Mouse (Mus musculus) heart, postnatal 10 days (tissue): ENCODE data around the gene Gm20388. TPM values are rescaled to one million over a fixed set of nuclear protein-coding genes. Genes with fewer than 3 reads are reported as not detected.

Source experiments
- DNase-seq, 2 experiments: peaks; one replicate each; pipeline ENCODE4 v3.0.0; 2021
- intact Hi-C: fragments of 180-260 bp; cut with DNase I; formaldehyde crosslinking; loops from one replicate; pipeline ENCODE4 v1.15.1; 2025
- total RNA-seq, 2 experiments: library from RNA; stranded (reverse); gene quantifications; 2 replicates each; pipeline ENCODE4 v1.2.3; 2021

Gm20388 gene
- total RNA-seq, 2 experiments from 2014 or later: 2.0 to 2.2 TPM

DNA sequence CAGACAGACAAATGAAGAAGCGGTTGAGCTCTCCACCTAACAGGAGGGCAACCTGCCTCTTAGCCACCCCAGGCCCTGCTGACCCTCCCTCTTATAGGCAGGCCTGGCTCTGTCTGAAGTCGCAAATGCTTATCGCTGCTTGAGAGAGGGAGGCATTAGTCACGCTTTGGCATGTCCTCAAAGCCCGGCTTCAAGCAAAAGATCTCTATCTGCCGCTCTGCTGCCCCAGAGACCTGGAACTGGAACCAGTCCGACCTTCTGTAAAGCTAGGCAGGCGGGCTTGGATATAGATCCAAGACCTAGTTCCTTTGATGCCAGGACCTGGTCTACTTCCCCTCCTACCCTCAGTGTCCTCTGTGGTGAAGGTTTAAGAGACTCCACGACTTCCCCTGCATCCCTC, 161.6 kb downstream of the Gm20388 start:
- no peak for DNase-seq
- intact Hi-C loops: loop anchor here (1.0 to 5.0 kb wide), 3 partner anchors 90 to 290 kb away; no protein-coding TSS in a partner anchor

DNA sequence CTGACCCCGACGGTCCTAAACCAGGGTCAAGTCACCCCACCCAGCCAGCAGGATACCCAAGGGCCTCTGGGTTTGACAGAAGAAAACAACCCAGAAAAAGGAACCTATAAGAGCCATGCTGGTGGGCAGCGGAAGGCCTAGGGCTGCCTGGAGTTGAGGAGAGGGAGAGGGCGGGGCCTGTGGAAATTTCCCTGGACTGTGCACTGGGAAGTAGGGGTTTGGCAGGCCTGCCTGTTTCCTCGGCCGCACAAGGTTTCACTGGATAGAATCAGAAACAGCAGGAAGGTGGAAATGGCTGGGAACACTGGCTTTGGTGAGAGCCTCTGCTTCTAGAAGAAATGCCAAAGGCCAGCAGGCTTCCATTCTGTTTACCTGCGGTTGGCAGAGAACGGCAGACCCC, 162.2 kb downstream of the Gm20388 start:
- DNase-seq: peak; percentile 38 to 46
- intact Hi-C loops: loop anchor here (1.0 to 5.0 kb wide), 3 partner anchors 91 to 291 kb away; no protein-coding TSS in a partner anchor

DNA sequence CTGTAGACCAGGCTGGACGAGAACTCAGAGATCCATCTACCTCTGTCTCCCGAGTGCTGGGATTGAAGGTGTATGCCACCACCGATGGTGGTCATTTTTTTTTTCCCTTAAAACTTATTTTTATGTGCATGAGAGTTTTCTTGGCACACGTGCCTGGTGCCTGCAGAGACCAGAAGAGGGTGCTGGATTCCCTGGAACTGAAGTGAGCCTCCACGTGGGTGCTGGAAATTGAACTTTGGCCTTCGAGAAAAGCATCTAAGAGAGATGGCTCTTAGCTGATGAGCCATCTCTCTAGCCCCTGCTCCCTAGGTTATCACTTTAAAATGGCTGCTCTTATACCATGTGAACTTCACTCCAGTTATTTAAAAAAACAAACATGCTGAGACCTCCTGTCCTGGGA, 163.9 kb downstream of the Gm20388 start:
- no peak for DNase-seq
- intact Hi-C loops: loop anchor here (5.0 kb wide), 2 partner anchors 92 to 292 kb away; no protein-coding TSS in a partner anchor

DNA sequence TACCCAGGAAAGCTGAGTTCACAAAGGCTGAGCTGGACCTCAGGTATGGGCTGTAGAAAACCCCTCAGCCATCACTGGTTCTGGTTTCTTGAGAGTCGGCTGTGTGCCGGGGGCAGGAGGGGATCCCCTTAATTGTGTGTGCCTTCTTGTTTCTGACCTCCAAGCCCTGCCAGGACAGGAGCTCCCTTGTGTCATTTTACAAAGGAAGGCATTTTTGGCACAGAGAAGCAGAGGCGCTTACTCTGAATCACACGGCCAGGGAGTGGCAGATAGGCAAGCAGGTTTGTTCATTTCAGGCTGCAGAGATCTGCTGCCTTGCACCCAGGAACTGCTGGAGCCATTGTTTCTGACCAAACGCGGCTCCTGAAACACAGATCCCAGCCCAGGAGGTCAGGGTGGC, 164.7 kb downstream of the Gm20388 start:
- DNase-seq: no peak
- intact Hi-C loops: no loop called here

DNA sequence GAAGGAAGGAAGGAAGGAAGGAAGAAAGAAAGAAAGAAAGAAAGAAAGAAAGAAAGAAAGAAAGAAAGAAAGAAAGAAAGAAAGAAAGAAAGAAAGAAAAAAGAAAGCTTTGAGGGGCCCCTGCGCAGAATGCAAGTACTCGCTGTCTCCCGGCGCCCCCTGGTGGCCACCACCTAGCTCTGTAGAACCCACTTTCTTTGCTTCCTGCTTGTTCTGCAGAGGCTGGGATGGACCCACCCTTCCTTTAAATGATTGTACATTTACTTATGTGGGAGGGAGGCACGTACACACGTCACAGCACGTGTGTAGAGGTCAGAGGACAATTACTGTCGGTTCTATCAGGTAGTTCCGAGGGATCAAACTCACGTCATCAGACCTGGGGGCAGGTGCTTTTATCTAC, 167.4 kb downstream of the Gm20388 start:
- DNase-seq: peak; percentile 77 to 87
- intact Hi-C loops: loop anchor here (1.0 kb wide), 1 partner anchor 134 kb away; no protein-coding TSS in a partner anchor

DNA sequence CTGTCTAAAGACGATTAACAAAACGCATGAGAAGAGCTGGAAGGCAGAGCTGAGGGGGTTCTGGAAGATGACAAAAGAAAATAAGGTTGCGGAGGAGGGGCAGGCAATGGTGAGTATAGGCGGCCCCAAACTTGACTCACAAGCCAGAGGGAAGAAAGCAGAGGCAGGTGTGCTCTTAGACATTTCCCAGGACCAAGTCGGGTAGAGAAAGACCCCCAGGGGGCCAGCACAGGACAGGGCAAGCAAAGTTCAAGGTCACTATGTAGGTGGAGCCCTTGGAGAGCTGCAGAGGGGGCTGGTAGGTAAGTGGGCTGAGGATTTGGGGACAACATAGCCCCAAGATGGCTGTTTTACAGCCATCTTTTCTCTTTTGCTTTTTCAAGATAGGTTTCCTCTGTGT, 168.7 kb downstream of the Gm20388 start:
- intact Hi-C loops: no loop called here
- no peak for DNase-seq

DNA sequence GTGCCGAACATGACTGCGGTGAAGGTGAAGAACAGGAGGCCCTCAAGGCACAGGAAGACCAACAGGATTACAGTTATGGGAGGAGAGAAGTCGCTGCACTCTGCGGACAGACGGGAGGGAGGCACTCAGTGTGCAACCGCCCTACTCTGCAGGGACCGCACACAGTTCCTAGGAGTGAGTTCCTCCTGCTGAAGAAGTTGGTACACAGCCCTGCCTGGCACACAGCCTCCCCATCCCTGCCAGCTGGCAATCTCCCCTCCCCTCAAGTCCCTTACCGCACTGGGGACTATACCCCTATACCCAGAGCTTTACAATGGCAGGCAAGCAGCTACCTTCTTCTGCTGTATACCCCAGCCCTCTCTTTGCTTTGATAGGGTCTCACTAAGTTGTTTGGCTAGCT, 172.6 kb downstream of the Gm20388 start:
- no peak for DNase-seq
- intact Hi-C loops: no loop called here

DNA sequence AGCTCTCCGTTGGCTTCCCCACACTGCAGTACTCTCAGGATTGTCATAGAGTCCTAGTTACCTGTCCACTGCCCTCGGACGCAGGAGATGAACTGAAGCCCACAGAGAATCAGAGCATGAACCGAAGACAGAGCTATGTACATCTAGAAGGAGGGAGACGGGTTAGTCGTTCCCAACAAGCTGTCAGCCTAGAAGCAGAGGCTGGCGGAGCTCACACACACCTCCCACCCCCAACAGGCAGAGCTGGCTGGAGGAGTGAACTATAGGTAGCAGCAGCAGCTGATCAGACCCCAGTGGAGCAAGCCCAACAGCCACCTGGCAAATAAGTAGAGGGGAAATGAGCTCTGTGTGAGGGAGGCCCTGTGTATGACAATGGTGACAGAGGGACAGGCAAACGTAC, 174.1 kb downstream of the Gm20388 start:
- intact Hi-C loops: no loop called here

DNA sequence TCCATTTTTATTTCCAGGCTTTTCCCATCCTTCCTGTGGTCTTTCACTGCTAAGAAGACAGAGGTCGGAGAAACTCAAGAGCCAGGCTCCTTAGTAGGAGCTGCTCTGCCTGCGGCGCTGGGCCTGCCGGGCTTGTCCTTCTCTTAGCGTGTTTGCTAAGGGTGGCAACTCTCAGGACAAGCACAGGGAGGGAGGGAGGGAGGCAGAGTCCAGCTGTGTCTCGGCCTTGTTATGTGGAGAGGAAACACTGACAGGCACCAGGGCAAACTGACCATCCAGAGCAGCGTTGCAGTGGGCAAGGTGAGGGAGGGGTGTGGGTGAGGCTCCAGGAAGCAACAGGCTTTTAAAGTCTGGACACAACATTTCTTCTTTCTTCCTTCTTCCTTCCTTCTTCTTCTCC, 178.9 kb downstream of the Gm20388 start:
- intact Hi-C loops: no loop called here
- DNase-seq: no peak

More for the DNA sequence above, 174.1 kb downstream of the Gm20388 start:
- no peak for DNase-seq

DNA sequence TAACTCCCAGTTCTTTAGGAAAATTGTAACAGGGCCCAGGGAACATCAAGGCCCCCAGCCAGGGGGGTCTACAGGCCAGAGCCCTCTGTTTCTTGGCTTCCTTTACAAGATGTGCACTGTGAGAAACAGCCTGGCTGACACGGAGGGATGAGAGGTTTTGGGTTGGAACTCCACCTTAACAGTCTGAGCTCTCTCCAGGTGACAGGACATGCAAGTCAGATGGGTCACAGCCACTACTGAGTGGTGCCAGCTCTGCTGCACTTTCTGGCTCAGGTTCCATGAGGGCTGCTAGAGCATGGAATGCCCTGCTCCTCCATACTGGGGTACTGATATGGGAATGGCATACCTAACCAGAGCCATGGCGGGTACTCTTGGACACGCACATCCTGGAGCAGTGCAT, 180.4 kb downstream of the Gm20388 start:
- intact Hi-C loops: no loop called here
- DNase-seq: no peak

DNA sequence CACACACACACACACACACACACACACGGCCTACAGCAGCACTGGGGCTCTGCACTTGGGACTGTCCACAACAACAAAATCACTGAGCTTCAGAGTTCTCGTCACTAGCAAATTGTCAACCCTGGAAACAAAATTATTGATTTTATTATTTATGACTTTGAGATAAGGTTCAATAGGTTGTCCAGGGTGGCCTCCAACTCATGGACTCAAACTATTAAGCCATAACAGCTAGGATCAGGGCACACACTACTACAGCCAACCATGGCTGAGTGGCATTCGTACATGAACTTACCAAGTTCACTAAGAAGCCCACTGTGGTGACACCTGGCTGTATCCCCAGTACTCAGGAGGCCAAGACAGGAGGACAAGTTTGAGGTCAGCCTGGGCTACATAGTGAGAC, 182.5 kb downstream of the Gm20388 start:
- intact Hi-C loops: no loop called here
- DNase-seq: no peak

DNA sequence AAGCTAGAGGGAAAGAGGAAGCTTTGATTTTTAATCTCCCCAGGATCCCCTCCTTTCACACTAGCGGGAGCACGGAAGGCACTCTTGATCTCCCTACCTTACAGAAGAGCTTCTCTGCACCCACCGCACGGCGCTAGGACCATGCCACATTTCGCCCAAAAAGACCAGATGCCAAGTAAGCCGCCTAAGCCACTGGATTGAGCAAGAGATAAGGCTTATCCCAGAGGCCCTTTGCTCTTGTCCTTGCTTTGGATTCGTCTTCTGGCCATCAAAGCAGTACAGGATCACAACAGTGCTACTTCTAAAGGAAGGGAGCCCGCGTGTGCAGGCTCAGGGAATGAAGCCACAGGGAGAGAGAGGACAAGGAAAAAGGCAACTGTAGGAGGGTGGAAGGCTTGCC, 184.2 kb downstream of the Gm20388 start:
- intact Hi-C loops: no loop called here
- DNase-seq: no peak

DNA sequence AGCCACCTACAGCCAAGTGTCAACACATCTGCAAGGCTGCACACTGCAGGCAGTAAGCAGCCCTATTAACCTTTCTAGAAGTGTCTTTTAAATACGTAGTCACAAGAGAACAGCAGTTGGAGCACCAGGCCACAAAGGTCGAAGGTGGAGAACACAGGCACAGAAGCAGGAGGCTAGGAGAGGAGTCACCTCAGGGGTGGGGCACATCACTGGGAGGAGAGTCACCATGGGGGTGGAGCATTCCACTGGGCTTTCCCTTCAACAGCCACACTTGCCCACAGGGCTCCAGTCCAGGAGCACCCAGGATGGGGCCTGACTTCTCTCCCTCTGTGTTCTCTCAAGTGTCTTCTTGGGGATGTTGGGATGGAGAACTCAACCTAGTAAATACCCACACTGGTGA, 185.8 kb downstream of the Gm20388 start:
- intact Hi-C loops: no loop called here

DNA sequence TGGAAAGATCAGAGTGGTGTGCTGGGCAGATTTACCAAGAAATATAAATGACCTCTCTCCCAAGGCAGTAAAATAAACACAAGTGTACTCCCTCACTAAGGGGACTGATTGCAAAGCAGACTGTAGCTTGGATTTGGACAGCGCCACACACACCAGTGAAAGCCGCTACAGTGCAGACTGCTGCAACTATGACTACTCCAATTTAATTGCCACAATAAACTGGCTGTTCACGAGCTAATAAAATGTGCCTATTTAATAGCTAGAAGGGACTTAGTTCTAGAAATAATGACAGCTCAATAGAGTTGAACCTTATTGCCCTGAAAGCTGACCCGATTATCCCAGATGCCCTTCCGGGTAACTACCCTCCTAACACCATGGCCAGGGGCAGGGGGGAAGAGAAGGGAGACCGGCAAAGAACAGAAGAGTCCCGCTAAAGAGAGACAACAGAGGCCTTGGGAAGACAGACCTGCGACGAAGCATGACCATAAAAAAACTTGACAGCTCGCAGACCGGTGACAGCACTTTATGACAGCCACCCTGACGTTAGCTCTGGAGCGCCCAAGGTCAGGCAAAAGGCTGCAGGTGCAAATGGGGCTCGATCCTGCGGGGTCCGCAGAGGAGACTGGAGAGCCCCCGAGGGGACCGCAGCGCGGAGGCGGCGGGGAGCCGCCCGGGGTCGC, 189.9 kb downstream of the Gm20388 start:
- DNase-seq: no peak
- intact Hi-C loops: no loop called here

More for the DNA sequence above, 185.8 kb downstream of the Gm20388 start:
- no peak for DNase-seq

DNA sequence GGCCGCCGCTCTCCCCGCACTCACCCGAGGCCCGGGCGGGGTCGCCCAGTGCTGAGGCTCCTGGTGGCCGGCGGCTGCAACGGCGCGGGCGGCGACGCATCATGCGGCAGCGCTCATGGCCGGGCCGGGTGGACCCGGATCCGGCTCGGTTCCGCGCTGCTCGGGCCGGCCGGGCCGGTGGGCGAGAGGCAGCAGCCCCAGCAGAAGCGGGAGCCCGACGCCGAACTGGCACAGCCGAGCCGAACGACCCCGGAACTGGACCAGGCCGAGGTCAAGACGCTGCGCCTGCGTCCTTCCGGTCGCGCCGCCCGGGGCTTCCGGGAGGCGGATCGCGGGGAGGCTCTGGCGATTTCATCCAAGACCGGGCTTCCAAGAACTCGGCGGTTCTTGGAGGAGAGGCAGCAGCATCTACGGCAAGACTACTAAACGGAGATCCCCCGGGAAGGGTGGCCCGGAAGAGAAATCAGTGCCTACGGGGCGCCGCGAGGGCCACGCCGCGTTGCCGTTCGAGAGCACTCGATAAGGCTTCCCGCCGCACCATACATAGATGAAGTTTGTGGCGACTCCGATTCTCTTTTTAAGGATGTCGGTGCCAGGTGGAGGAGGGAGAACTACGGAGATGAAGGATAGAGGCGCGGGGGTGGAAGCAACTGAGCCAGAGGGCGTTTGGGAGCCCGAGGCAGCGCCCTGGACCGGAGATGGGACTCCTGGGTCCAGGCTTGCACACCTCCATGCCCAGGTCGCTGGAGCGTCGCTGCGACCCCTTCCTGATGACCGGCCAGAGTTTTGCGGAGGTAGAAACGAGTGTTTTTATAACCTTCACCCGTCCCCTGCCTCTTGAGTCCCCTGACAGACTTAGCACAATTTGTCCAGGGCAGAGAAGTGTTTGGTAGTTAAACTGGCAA, 190.7 kb downstream of the Gm20388 start, which contains the start of gene Zdhhc7:
Gene Zdhhc7, minus strand, starts transcription at position 415 of the 905 bp plus-strand sequence.
- peak; percentile 83 to 90 for DNase-seq
- intact Hi-C loops: no loop called here

DNA sequence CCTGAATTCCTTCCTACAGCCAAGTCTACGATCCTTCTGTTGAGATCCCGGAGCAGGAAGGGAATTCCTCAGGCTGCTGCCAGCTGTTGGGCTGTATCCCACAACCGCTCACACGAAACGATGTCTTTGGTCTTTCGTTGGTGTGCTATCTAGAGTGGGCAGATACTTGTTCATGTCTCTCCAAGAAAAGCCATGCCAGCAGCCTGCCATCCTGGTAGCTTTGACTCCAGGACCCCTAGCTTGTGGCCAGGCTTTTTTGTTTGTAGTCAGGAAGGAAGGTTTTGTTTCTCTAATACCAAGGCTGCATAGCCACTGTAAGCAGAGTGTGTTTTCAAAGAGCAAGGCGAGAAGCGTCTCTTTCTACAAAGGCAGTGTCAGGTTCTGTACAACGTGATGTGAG, 193.3 kb downstream of the Gm20388 start:
- no peak for DNase-seq
- intact Hi-C loops: no loop called here

DNA sequence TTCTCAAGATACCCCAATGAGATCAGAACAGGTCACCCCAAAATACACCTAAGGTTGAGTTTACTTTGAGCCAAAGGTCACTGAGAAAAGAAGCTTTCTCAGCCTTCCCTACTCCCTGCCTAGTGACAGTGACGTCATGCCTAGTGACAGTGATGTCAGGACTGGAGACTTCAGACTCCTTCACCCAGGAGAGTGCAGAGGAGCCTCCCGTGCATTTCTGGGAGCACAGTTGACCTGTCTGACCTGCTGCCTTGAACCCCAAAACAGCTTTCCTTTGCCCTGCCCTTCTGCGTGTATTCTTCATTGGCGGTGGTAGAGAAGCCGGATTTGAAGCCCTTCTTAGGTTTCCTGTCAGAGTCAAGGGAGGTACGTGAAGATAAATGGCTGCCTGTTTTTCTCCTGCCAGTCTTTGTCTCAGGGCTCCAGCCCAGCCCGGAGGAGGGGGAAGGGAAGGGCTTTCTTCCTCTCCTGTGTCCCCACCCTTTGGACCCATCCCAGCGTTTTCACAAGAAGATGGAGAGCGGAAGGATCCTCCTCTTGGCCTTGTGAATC, 194.2 kb downstream of the Gm20388 start:
- intact Hi-C loops: no loop called here
- peak; percentile 81 to 82 for DNase-seq

DNA sequence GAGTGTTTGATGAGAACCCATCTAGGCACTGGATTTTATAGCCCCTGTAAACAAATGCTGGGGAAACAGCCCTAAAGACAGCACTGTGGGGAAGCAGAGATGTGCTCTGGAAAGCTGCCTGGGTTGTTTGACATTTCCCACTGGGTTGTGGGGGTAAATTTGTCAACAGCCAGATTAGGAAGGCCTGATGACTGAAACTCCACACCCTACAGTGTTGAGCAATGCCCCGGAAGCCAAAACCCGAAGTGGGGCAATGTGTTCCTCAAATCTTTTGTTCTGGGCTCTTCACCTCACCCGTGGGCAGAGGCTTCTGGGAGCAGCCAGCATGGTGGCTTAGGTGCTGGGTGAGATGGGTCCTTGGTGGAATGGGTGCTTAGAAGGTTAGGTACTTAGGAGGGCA, 198.5 kb downstream of the Gm20388 start:
- DNase-seq: no peak
- intact Hi-C loops: no loop called here

DNA sequence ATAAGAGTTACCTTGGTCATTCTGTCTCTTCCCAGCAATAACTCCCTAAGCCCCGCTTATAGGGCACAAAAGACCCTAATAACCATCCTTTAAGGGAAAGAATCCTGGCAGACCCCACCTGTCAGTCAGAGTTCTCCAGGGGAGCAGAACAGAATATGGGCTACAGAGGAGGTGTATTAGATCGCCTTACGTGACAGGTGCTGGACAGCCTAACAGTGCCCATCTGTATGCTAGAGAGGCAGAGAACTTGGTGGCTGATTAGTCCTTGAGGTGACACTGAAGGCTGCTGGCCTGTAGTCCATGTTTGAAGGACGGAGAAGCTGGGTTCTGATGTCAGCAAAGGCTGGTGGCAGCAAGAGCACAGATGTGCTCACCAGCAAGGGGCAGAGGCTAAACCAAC, 200.3 kb downstream of the Gm20388 start:
- DNase-seq: no peak
- intact Hi-C loops: no loop called here

DNA sequence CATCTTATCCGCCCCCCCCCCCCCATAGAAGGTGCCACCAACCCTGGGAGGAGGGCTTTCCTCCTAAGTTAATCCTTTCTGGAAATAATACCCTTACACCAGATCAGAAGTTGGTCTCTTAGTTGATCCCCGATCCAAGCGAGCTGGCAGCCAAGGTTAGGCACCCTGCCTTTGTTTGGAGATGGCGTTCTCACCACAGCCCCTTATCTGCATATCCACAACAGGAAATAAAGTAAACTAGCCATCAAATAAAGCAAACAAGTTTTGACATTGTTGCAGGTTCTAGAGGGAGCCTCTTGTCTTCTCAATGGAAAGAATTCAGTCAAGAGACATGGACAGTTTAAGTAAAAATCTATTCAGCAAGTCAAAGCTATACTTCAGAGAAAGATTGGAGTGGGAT, 200.7 kb downstream of the Gm20388 start:
- intact Hi-C loops: no loop called here
- DNase-seq: no peak

DNA sequence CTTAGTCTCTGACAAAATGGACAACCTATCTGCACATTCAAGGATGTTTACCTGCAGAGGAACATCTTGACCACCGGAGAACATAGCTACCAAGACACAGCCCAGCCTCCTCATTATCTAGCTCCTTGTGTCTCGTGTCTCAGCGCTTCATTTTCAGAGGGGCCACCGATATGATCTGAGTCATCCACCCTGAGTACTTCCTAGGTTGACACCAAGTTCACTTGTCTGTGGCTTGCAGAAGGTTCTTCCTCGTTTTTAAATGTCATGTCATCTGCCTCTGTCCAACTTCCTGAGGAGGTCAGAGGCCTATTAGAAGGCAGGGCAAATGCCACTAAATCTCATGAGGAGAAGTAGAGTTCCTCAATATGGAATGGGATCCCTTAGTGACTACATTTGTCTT, 201.9 kb downstream of the Gm20388 start:
- DNase-seq: no peak

More for the DNA sequence above, 201.9 kb downstream of the Gm20388 start:
- intact Hi-C loops: no loop called here
